Mouse (Mus musculus) cortical plate, adult 2 months (tissue): ENCODE measurements around the gene Slamf8. TPM values are rescaled to one million over a fixed set of nuclear protein-coding genes. Genes with fewer than 3 reads are reported as not detected.

Experiments used
- H3K27ac ChIP-seq: fragments of 200-500 bp; 2 replicates; pipeline ENCODE4 v1.5.1; 2012; ENCODE audit warnings: low read length, control low read depth, inconsistent platforms; ENCODE audit not compliant: insufficient read depth
- H3K4me1 ChIP-seq: fragments of 200-500 bp; 2 replicates; pipeline ENCODE4 v1.6.1; 2011; ENCODE audit warnings: low read length; ENCODE audit not compliant: control insufficient read depth, insufficient read depth
- H3K4me3 ChIP-seq: fragments of 200-500 bp; 2 replicates; pipeline ENCODE4 v1.5.1; 2011; ENCODE audit warnings: mild to moderate bottlenecking, low read length, control low read depth; ENCODE audit not compliant: insufficient read depth
- CTCF ChIP-seq: fragments of 200-500 bp; IDR thresholded peaks from 2 replicates; pipeline ENCODE4 v1.5.1; 2011; ENCODE audit warnings: mild to moderate bottlenecking, control low read depth, low read length; ENCODE audit not compliant: insufficient read depth; ENCODE audit errors: extremely low read depth
- POLR2A ChIP-seq: fragments of 200-500 bp; IDR thresholded peaks from 2 replicates; pipeline ENCODE4 v1.6.1; 2011; ENCODE audit warnings: mild to moderate bottlenecking, low read length, control low read depth; ENCODE audit not compliant: insufficient read depth; ENCODE audit errors: extremely low read depth
- polyA plus RNA-seq: library from polyadenylated mRNA; depleted of rRNA; stranded (reverse); fragments of >200 nt; gene quantifications from 2 replicates; pipeline ENCODE4 v1.2.3, GENCODE M21; 2012

Slamf8 gene
- polyA plus RNA-seq, 1 experiment: 0.31 TPM

DNA sequence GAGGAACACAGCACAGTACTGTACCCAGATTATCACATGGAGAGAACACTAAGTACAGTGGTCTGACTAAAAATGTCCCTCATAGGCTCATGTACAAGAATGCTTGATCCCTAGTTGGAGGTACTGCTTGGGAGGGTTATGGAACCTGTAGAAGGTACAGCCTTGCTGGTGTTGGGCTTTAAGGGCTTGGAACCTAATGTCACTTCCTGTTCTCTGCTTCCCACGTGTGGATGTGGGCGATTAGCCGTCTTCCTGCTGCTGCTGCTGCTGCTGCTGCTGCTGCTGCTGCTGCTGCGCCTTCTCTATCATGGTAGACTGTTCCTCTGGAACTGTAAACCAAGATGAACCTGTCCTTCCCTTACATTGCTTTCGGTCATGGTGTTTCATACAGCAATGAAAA, 33.2 kb upstream of the Slamf8 start:
- H3K27ac ChIP-seq: no peak overlapping the region
- TF ChIP-seq POLR2A (no peak), CTCF (no peak)
- no peak overlapping the region for H3K4me3 ChIP-seq
- no peaks in the 10 kb centered on the region for H3K4me1 ChIP-seq

DNA sequence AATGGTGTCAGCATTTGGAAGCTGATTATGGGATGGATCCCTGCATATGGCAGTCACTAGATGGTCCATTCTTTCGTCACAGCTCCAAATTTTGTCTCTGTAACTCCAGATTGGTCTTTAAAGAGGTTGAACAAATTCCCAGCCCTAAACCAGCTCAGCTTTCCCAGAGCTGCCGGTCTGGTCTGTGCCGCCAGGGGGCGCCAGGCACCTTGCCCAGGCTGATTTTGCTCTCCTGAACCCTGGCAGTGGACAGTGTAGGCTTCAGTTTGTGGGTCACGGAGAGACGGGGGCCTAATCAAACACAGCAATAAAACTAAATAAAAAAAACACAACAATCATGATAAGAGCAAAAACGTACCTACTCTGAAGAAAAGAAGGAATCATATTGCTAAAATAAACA, 28.9 kb upstream of the Slamf8 start:
- Histone ChIP-seq H3K4me3 (no peak overlapping the region), H3K27ac (no peak overlapping the region), H3K4me1 (no peaks in the 10 kb centered on the region)
- TF ChIP-seq CTCF (peak; percentile 67), POLR2A (no peak)

DNA sequence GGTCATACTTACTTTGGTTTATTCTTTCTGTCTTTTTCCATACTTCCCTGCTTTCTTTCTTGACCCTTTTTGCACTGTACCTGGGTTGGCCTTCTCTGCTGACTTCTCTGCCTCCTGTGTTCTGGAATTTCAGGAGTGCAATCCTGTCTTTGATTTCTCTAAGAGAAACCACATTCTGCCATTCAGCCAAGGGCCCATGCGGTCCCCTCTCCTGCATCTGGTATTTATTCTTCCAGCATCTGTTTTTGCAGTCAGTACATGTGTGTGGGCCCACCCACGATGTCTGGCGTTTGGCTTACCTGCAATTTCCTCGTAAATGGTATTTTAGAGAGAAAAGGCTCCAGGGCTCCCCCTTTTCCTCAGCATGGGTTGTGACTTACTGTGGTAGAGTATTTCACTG, 27.8 kb upstream of the Slamf8 start:
- TF ChIP-seq POLR2A: no peak
- TF ChIP-seq CTCF: no peak
- Histone ChIP-seq H3K27ac (no peak overlapping the region), H3K4me3 (no peak overlapping the region), H3K4me1 (no peaks in the 10 kb centered on the region)

DNA sequence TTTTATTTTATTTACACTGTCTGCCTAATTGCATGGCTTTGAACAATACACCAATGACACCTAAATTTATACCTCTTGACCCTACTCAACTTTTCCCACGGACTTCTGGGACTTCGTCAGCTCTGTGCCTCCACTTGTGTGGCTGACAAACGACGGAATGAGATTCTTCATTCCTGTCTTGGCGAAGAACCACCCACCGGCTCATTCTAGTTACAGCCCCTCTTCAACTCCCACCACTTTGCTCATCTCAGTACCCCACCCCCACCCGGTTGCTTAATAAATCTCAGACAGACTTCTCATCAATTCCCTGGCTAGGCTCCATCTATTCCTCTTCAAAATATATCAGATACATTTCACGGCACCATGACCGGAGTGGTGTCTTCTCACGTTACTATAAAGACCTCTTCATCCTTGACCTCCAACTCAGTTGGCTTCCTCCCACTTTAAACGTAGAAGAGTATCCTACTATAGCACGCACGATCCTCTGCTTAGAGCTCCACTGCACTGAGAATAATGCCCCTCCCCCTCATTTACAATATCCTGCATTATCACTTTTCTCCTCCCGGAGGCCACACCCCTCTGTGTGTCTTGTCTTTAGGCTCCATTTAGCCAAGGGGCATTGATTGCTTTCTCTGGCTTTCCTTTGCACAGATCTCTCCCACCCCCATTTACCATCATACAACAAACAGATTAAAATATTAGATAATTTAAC, 27.2 kb upstream of the Slamf8 start:
- H3K4me1 ChIP-seq: no peaks in the 10 kb centered on the region
- no peak overlapping the region for H3K27ac ChIP-seq
- no peak overlapping the region for H3K4me3 ChIP-seq
- TF ChIP-seq CTCF (no peak), POLR2A (no peak)

DNA sequence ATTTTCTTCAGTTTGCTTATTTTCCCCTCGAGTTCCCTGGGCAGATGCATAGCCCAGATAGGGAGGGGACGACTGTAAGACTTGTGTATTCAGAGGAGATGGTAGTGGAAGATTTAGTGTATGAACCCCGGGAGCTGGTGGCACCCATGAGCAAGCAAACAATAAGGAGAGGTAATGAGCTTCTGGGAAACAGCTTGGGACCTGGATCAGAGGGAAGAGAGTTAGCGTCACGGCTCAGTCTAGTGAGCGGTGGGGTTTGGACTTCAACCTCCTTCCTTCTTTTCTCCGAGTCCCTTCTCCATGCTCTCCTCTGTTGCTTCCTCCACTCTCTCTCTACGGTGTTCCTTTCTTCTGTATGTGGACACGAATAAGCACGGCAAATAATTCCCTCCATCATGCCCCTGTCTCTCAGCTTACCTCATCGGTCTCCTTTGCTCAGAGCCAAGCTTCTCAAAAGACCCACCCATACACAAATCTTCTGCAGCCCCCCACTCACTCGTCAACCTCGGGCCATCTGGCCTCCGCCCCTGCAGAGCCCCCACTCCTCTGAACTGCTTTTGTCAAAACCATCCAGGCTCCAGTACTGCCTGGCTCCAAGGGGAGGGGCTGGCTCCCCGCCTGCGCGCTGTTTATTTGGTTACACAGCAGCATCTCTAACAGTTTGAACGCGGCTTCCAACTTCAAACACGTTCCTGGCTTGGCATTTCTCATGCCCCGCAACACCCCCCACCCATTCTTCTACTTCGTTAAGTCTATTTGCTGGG, 26.4 kb upstream of the Slamf8 start:
- TF ChIP-seq POLR2A (no peak), CTCF (no peak)
- Histone ChIP-seq H3K4me1 (no peaks in the 10 kb centered on the region), H3K4me3 (peak overlapping the region; percentile 21; the same call in 1 of the 2 replicates), H3K27ac (no peak overlapping the region)

DNA sequence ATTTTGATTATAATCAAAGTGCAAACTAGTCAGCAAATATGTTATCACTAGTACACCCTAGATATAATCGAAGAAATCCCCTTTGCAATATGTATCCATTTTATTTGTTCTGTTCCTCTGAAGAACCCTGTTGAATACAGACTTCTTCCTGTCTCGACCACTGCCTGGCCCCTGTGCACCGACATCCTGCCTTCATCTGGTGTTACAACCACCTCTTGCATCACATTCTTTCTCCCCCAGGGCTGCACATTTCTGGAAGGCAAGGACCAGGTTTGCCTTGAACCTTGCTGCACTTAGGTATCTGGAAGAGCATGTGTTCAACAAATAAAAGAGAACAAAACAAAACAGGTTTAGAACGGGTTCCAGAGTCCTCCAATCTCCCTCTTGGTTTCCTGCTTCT, 25.0 kb upstream of the Slamf8 start:
- H3K4me1 ChIP-seq: no peaks in the 10 kb centered on the region
- H3K4me3 ChIP-seq: no peak overlapping the region
- no peak overlapping the region for H3K27ac ChIP-seq
- TF ChIP-seq CTCF (no peak), POLR2A (no peak)

DNA sequence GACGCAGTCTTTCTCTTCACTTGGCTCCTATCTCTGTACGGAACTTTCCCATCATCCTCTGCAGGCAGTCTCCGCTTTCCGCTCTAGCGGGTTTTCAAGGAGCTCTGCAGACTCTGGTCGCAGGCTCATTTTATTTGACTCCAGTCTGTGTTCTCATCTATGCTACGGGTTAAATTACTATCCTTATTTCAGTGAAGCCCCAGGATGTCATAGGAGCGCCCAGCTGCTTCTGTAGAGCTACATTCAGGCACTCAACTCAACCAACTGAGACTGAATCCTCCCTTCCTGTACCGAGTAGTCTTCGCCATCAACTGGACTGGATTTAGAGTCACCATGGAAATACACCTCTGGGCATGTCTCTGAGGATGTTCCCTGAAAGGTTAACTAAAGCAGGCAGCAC, 24.3 kb upstream of the Slamf8 start:
- TF ChIP-seq CTCF (no peak), POLR2A (no peak)
- no peaks in the 10 kb centered on the region for H3K4me1 ChIP-seq
- no peak overlapping the region for H3K27ac ChIP-seq
- H3K4me3 ChIP-seq: no peak overlapping the region

DNA sequence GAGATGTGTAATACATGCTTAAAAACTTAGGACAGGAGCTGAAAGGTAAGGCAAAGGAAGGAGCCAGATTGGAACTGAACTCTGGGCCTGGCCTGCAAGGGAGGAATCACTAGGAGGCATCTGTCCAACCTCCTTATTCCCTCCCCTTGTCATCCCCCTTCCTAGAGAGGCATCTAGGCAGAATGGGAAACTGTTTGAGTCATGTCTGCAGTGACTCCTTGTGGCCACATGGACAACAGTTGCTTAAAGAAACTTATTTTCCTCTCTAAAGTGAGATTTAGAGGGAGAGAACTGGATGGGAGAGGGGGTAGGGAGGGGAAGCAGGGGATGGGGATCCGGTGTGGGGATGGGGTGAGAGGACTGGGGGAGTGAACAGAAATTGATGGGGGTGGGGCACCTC, 22.4 kb upstream of the Slamf8 start:
- H3K4me1 ChIP-seq: no peaks in the 10 kb centered on the region
- H3K27ac ChIP-seq: no peak overlapping the region
- no peak overlapping the region for H3K4me3 ChIP-seq
- TF ChIP-seq CTCF (peak; percentile 45), POLR2A (no peak)

DNA sequence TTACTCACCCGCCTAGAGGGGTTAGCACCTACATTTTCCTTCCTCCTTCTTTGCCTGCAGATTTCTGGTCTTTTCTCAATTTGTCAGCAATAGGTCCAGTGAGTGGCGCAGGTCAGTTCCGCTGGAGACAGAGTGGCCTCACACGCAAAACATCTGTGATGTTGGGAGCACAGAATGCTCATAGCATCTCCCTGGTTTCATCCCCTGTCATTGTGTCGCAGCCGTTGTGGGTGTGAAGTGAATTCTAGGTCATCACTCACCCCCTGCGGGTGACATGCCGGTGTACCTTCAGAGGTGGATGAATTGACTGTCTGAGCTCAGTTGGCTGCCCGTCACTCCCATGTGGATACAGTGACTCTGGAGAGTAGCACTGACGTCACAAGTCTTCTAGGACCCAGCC, 20.9 kb upstream of the Slamf8 start:
- Histone ChIP-seq H3K27ac (no peak overlapping the region), H3K4me3 (no peak overlapping the region), H3K4me1 (no peaks in the 10 kb centered on the region)
- TF ChIP-seq POLR2A: no peak
- TF ChIP-seq CTCF: no peak

DNA sequence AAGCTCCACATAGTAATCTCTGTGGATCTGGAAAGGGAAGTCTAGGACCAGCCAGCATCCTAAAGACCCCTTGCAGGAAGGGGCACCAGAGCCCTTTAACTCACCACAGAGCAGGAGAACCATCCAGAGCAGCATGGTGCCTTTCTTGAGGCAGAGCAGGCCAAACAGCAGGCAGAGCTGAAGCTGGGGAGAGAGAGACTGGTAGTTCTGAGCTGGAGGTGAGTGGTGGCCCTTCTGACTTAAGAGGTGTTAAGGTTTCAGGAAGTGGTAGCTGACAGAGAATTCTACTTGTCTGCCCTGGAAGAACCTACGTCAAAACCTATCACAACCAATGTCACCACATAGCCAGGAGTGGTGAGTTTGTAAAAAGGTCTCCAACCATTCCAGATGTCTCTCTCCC, 12.0 kb upstream of the Slamf8 start, which contains the start of gene Fcrl6:
Gene Fcrl6, minus strand, starts transcription at position 226 of the 400 bp plus-strand sequence.
- Histone ChIP-seq H3K4me3 (no peak within 1 kb of the TSS), H3K4me1 (no peaks in the 10 kb centered on the region), H3K27ac (no peak within 1 kb of the TSS)
- TF ChIP-seq CTCF: no peak
- TF ChIP-seq POLR2A: no peak
